Mouse (Mus musculus): ENCODE results near the gene Ocel1.

The Ocel1 gene

DNA sequence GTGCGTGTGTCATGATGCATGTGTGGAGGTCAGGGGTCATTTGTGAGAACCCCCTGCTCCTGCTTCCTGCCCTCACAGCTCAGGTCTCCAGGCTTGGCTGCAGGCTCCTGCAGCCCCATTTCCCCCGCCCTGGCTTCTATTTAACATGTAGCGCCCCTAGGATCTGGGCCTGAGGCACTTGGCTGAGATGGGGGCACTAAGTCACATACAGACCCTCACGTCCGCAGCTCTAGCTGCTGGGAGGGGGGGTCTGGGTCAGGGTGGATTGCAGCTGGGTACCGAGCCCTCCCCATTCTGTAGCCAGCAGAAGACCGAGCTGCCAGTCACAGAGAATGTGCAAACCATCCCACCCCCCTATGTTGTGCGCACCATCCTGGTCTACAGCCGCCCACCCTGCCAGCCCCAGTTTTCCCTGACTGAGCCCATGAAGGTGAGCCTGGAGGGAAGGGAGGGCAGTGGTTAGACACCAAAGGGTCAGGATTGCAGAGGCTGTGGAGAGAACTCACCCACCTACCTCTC is 31.4 kb downstream of the Ocel1 start:
- intact Hi-C loops (cut with DNase I), result no loop called here

GRCm38 (mm10) chr8:71403107-71403885 is 32.2 kb downstream of the Ocel1 start:
- intact Hi-C loops (cut with DNase I), result no loop called here

- intact Hi-C loops (cut with DNase I), result no loop called here
Observed at GRCm38 (mm10) chr8:71404011-71404410, 32.9 kb downstream of the Ocel1 start.

- intact Hi-C loops (cut with DNase I), result no loop called here
Observed at GRCm38 (mm10) chr8:71404951-71405351, 33.9 kb downstream of the Ocel1 start.

GRCm38 (mm10) chr8:71405401-71406098 is 34.5 kb downstream of the Ocel1 start, which contains the start of gene Ankle1:
TSS of gene Ankle1 (plus strand) at chr8:71406010.
- intact Hi-C loops (cut with DNase I), result loop anchor here (2.0 kb wide), 1 partner anchor 39 kb away; the partner anchor contains the start of gene Use1

GRCm38 (mm10) chr8:71406099-71407015 is 35.3 kb downstream of the Ocel1 start:
- intact Hi-C loops (cut with DNase I), result loop anchor here (2.0 kb wide), 1 partner anchor 40 kb away; the partner anchor contains the start of gene Use1

- intact Hi-C loops (cut with DNase I), result loop anchor here (2.0 kb wide), 1 partner anchor 41 kb away; the partner anchor contains the start of gene Use1
Observed at GRCm38 (mm10) chr8:71407441-71407840, 36.3 kb downstream of the Ocel1 start.

GRCm38 (mm10) chr8:71408231-71408630 is 37.1 kb downstream of the Ocel1 start:
- intact Hi-C loops (cut with DNase I), result no loop called here

GRCm38 (mm10) chr8:71411535-71412273 is 40.6 kb downstream of the Ocel1 start:
- intact Hi-C loops (cut with DNase I), result no loop called here

- intact Hi-C loops (cut with DNase I), result no loop called here
Observed at GRCm38 (mm10) chr8:71422121-71422520, 51.0 kb downstream of the Ocel1 start.

Measured in adrenal gland (tissue).